Mouse (Mus musculus) spleen, embryonic (tissue): ENCODE measurements at regions not wholly inside any gene's neighbourhood (a gene's known extent, or its start where the extent isn't known, plus 50 kb on each side); places are given as distances from the start of the nearest gene placed in this dataset.

Source experiments
- CTCF ChIA-PET: fragments of 350-600 bp; sonication (Branson Sonifier 250); formaldehyde crosslinking; loops from one replicate; lab custom pipeline; 2022; lab: Charles Lee

DNA sequence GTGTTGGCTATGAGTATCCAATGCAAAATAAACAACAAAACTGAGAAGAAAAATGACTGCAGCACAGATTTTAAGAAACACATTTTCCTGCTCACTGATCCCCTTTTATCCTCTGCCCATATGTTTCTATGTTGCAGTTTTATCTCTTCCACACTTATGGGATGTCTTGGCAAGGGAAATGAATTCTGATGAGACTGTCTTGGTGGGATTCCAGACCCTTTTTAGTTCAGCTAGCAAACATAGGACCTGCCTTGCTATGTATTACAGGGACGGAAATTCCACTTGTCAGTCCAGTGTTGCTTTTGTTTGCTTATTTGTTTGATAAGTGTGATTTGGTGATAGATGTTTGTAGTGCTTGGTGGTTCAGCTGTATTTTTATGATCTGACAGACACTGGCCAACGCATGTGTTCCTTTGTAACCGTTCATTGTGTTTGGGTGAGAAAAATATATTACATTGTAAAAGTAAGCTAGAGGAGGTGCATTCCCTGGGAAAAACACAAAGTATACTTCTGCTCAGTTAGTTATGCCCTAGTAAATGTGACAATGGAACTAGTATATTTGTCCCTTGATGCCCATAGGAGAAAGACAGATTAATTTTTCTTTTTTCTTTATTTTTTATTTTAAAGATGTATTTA lies 1516.2 kb downstream of the Tbl1xr1 start:
- CTCF ChIA-PET = no interaction called here

DNA sequence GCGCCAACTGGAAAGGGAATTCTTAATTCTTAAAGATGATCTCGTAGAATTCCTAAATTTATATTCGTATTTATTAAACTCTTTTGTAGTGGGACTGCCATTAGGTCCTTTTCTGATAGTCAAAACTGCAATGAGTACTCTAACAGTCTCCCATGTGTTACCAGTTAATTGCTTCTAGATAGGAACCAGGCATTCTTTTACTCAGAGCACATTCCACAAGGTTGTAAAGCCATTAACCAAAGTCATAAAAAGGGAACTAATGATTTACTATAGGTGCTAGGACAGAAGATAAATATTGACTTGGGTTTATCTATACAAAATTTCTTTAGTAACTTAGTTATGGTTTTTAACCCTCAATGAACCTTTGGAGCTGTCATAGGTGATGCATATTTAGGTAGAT lies 1525.0 kb downstream of the Tbl1xr1 start:
- CTCF ChIA-PET = no interaction called here

DNA sequence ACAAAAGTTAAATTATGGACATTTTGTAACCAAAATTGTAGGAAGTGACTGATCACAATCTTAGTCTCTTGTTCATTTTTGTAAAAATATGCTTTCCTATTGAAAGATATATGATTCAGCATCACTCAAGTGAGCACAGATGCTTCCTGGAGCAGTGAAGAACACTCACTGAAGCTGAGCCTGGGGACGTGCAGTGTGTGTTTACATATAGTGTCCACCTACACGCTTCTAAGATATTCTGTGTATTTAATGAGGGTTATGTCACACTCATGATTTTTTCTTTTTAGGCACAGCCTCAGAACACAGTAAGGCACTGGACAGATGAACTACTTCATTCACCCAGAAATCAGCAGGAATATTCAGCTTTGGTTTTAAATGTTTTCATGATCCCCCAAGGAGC lies 1533.6 kb downstream of the Tbl1xr1 start:
- CTCF ChIA-PET = no interaction called here

DNA sequence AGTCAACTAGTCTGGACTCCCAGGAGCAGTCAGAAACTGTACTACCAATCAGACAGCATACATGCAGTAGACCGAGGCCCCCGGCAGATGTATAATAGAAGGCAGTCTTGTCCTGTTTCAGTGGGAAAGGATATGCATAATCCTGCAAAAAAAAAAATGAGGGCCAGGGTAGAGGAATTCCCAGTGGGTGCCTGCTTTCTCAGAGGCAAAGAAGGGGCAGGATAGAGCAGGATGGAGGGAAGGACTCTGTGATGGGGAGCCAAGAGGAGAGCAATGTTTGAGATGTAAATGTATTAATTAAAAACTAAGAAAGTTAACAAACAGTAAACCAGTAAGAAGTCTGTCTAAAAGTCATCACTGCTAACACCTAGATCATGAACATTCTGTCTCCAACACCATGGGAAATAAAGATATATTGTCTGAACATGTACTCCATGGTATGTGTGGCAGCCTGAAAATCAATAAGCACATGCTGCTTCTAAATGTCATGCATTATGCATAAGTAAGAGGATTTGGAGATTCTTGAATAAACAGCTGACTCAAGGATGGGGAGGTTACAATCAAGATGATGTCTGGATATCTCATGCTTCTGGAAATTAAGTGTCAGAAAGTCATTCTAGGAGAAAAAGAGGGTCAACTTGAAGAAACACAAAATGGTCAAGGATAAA lies 1485.3 kb downstream of the Naaladl2 start:
- CTCF ChIA-PET = no interaction called here

DNA sequence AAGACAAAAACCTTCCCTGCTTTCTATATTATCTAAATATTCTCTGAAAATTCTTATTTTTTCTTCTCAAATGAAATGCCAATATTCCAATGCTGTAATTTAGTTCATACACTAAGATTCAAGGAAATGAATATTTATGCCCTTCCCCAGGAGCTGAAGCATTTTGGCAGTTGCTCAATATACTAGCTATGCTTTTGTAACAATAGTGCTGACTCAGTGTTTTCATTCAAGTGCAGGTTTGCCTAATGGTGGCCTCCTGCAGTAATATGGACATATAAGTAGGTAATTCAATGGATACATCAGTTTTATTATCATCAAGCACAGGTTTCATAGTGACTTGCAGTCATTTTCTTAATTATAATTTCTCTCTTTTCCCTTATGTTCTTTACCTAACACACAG lies 1437.3 kb downstream of the Naaladl2 start:
- CTCF ChIA-PET = no interaction called here
